Mouse (Mus musculus): ENCODE measurements at regions not wholly inside any gene's neighbourhood (a gene's known extent, or its start where the extent isn't known, plus 50 kb on each side); places are given as distances from the start of the nearest gene placed in this dataset.
"Not testable (repeated sequence)": the region's sequence is repeated elsewhere in the genome, so short reads cannot be mapped to it uniquely, and the experiment has no call there.

- H3K27ac ChIP-seq (ENCODE audit: insufficient read depth, low read length) = no peak overlapping the region
- no peak overlapping the region for H3K4me3 ChIP-seq (ENCODE audit: low read depth, low read length)
- no peaks in the 10 kb centered on the region for H3K36me3 ChIP-seq (ENCODE audit: control insufficient read depth, insufficient read depth, low read length, poor library complexity, severe bottlenecking)
- TF ChIP-seq EP300 (IDR thresholded peaks at IDR 0.05; ENCODE audit: insufficient read depth, low read depth, low read length) (no peak), POLR2A (IDR thresholded peaks at IDR 0.05; ENCODE audit: insufficient read depth, low read length) (no peak), CTCF (IDR thresholded peaks at IDR 0.05; ENCODE audit: low read depth, low read length) (no peak)
- H3K9ac ChIP-seq (ENCODE audit: low read depth, poor library complexity, severe bottlenecking) = no peak overlapping the region
- H3K27me3 ChIP-seq (ENCODE audit: control insufficient read depth, insufficient read depth, low read length, poor library complexity, severe bottlenecking) = peaks cover 2% of the 10 kb centered on the region; the same call in 1 of the 2 replicates
- H3K9me3 ChIP-seq (replicated peaks; ENCODE audit: control insufficient read depth, insufficient read depth, low read length, poor library complexity, severe bottlenecking) = no peaks in the 10 kb centered on the region
- H3K4me1 ChIP-seq (ENCODE audit: control insufficient read depth, insufficient read depth, low read length) = no peaks in the 10 kb centered on the region
Measured at GRCm38 (mm10) chr9:31649073-31649472, 184.8 kb upstream of the Tmem45b start.

DNA sequence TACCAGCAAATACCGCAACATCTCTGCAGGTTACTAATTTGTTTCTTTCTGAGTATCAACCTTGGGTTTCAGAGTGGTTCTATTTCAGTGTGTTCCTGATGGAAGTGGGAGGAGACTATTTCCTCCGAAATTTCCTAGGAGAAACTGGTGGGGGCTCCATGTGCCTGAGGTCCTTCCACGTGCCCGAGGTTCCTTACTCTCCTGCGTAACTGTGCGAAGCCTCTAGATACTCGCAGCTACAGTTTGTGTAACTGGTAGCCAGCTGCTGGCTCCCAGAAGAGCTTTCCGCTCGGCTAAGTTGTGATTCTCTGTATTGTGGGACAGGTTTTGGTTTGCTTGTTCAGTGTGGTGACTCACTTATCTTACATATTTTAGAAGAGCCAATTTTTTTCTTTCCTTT, 184.3 kb upstream of the Tmem45b start:
- H3K4me1 ChIP-seq (ENCODE audit: control insufficient read depth, insufficient read depth, low read length) = no peaks in the 10 kb centered on the region
- H3K4me3 ChIP-seq (ENCODE audit: low read depth, low read length) = no peak overlapping the region
- TF ChIP-seq EP300 (IDR thresholded peaks at IDR 0.05; ENCODE audit: insufficient read depth, low read depth, low read length) (no peak), POLR2A (IDR thresholded peaks at IDR 0.05; ENCODE audit: insufficient read depth, low read length) (no peak), CTCF (IDR thresholded peaks at IDR 0.05; ENCODE audit: low read depth, low read length) (no peak)
- no peak overlapping the region for H3K27ac ChIP-seq (ENCODE audit: insufficient read depth, low read length)
- no peaks in the 10 kb centered on the region for H3K9me3 ChIP-seq (replicated peaks; ENCODE audit: control insufficient read depth, insufficient read depth, low read length, poor library complexity, severe bottlenecking)
- H3K36me3 ChIP-seq (ENCODE audit: control insufficient read depth, insufficient read depth, low read length, poor library complexity, severe bottlenecking) = no peaks in the 10 kb centered on the region
- peaks cover 2% of the 10 kb centered on the region; the same call in 1 of the 2 replicates for H3K27me3 ChIP-seq (ENCODE audit: control insufficient read depth, insufficient read depth, low read length, poor library complexity, severe bottlenecking)
- H3K9ac ChIP-seq (ENCODE audit: low read depth, poor library complexity, severe bottlenecking) = no peak overlapping the region

- TF ChIP-seq EP300 (IDR thresholded peaks at IDR 0.05; ENCODE audit: insufficient read depth, low read depth, low read length) (no peak), CTCF (IDR thresholded peaks at IDR 0.05; ENCODE audit: low read depth, low read length) (no peak), POLR2A (IDR thresholded peaks at IDR 0.05; ENCODE audit: insufficient read depth, low read length) (no peak)
- Histone ChIP-seq H3K9ac (ENCODE audit: low read depth, poor library complexity, severe bottlenecking) (no peak overlapping the region), H3K36me3 (ENCODE audit: control insufficient read depth, insufficient read depth, low read length, poor library complexity, severe bottlenecking) (no peaks in the 10 kb centered on the region), H3K4me3 (ENCODE audit: low read depth, low read length) (no peak overlapping the region), H3K27me3 (ENCODE audit: control insufficient read depth, insufficient read depth, low read length, poor library complexity, severe bottlenecking) (no peaks in the 10 kb centered on the region; the same call in 1 of the 2 replicates), H3K27ac (ENCODE audit: insufficient read depth, low read length) (no peak overlapping the region), H3K9me3 (replicated peaks; ENCODE audit: control insufficient read depth, insufficient read depth, low read length, poor library complexity, severe bottlenecking) (no peaks in the 10 kb centered on the region), H3K4me1 (ENCODE audit: control insufficient read depth, insufficient read depth, low read length) (no peaks in the 10 kb centered on the region)
Measured at GRCm38 (mm10) chr9:31645114-31645513, 180.9 kb upstream of the Tmem45b start.

- H3K4me1 ChIP-seq (ENCODE audit: control insufficient read depth, insufficient read depth, low read length) = no peaks in the 10 kb centered on the region
- H3K27me3 ChIP-seq (ENCODE audit: control insufficient read depth, insufficient read depth, low read length, poor library complexity, severe bottlenecking) = no peaks in the 10 kb centered on the region; the same call in 1 of the 2 replicates
- TF ChIP-seq EP300 (IDR thresholded peaks at IDR 0.05; ENCODE audit: insufficient read depth, low read depth, low read length) = no peak
- no peak for TF ChIP-seq CTCF (IDR thresholded peaks at IDR 0.05; ENCODE audit: low read depth, low read length)
- no peak for TF ChIP-seq POLR2A (IDR thresholded peaks at IDR 0.05; ENCODE audit: insufficient read depth, low read length)
- no peaks in the 10 kb centered on the region for H3K9me3 ChIP-seq (replicated peaks; ENCODE audit: control insufficient read depth, insufficient read depth, low read length, poor library complexity, severe bottlenecking)
- no peak overlapping the region for H3K27ac ChIP-seq (ENCODE audit: insufficient read depth, low read length)
- no peaks in the 10 kb centered on the region for H3K36me3 ChIP-seq (ENCODE audit: control insufficient read depth, insufficient read depth, low read length, poor library complexity, severe bottlenecking)
- no peak overlapping the region for H3K4me3 ChIP-seq (ENCODE audit: low read depth, low read length)
- no peak overlapping the region for H3K9ac ChIP-seq (ENCODE audit: low read depth, poor library complexity, severe bottlenecking)
Measured at GRCm38 (mm10) chr9:31644106-31644505, 179.8 kb upstream of the Tmem45b start.

DNA sequence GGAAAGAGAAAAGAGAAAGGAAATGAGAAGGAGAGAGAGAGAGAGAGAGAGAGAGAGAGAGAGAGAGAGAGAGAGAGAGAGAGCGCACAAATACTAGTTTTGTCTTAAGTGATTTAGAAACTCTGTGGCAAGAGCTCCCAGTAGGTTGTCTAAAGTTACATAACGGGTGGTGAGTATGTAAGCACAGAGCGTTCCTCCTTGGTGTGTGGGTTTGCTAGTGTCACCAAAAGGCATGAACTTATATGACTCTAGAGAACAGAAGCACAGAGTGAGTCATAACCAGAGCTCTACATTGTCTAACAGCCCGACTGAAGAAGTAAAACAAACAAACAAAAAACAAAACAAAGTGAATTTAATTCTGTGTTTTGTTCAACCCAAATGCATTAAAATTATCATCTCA, 177.9 kb upstream of the Tmem45b start:
- Histone ChIP-seq H3K4me3 (ENCODE audit: low read depth, low read length) (no peak overlapping the region), H3K9ac (ENCODE audit: low read depth, poor library complexity, severe bottlenecking) (no peak overlapping the region), H3K27me3 (ENCODE audit: control insufficient read depth, insufficient read depth, low read length, poor library complexity, severe bottlenecking) (no peaks in the 10 kb centered on the region; the same call in 1 of the 2 replicates), H3K27ac (ENCODE audit: insufficient read depth, low read length) (no peak overlapping the region), H3K9me3 (replicated peaks; ENCODE audit: control insufficient read depth, insufficient read depth, low read length, poor library complexity, severe bottlenecking) (no peaks in the 10 kb centered on the region), H3K4me1 (ENCODE audit: control insufficient read depth, insufficient read depth, low read length) (no peaks in the 10 kb centered on the region), H3K36me3 (ENCODE audit: control insufficient read depth, insufficient read depth, low read length, poor library complexity, severe bottlenecking) (no peaks in the 10 kb centered on the region)
- no peak for TF ChIP-seq CTCF (IDR thresholded peaks at IDR 0.05; ENCODE audit: low read depth, low read length)
- TF ChIP-seq EP300 (IDR thresholded peaks at IDR 0.05; ENCODE audit: insufficient read depth, low read depth, low read length) = no peak
- no peak for TF ChIP-seq POLR2A (IDR thresholded peaks at IDR 0.05; ENCODE audit: insufficient read depth, low read length)

GRCm38 (mm10) chr9:31628291-31628690, 164.0 kb upstream of the Tmem45b start:
- Histone ChIP-seq H3K9ac (ENCODE audit: low read depth, poor library complexity, severe bottlenecking) (no peak overlapping the region), H3K4me3 (ENCODE audit: low read depth, low read length) (no peak overlapping the region), H3K36me3 (ENCODE audit: control insufficient read depth, insufficient read depth, low read length, poor library complexity, severe bottlenecking) (no peaks in the 10 kb centered on the region), H3K9me3 (replicated peaks; ENCODE audit: control insufficient read depth, insufficient read depth, low read length, poor library complexity, severe bottlenecking) (no peaks in the 10 kb centered on the region), H3K27me3 (ENCODE audit: control insufficient read depth, insufficient read depth, low read length, poor library complexity, severe bottlenecking) (no peaks in the 10 kb centered on the region; the same call in 1 of the 2 replicates), H3K4me1 (ENCODE audit: control insufficient read depth, insufficient read depth, low read length) (no peaks in the 10 kb centered on the region), H3K27ac (ENCODE audit: insufficient read depth, low read length) (no peak overlapping the region)
- TF ChIP-seq CTCF (IDR thresholded peaks at IDR 0.05; ENCODE audit: low read depth, low read length) = no peak
- TF ChIP-seq POLR2A (IDR thresholded peaks at IDR 0.05; ENCODE audit: insufficient read depth, low read length) = no peak
- TF ChIP-seq EP300 (IDR thresholded peaks at IDR 0.05; ENCODE audit: insufficient read depth, low read depth, low read length) = no peak

DNA sequence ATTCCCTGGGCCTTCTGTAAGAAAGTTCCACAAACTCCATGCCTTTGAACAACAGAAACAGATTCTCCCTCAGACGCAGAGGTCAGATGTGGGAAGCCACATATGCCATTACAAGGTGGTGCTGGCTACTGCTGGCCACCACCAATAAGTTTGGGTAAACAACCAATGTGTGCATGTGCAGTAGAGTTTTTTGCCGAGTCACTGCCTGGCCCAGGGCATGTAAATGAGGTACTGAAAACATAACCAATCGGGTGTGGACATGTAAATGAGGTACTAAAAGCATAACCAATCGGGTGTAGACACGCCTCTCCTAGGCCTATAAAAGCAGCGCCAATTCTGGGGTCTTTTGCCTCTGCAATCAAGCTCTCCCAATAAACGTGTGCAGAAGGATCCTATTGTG, 157.3 kb upstream of the Tmem45b start:
- not testable (repeated sequence) for H3K4me1 ChIP-seq (ENCODE audit: control insufficient read depth, insufficient read depth, low read length); H3K27ac ChIP-seq (ENCODE audit: insufficient read depth, low read length); H3K9ac ChIP-seq (ENCODE audit: low read depth, poor library complexity, severe bottlenecking); H3K36me3 ChIP-seq (ENCODE audit: control insufficient read depth, insufficient read depth, low read length, poor library complexity, severe bottlenecking); H3K27me3 ChIP-seq (ENCODE audit: control insufficient read depth, insufficient read depth, low read length, poor library complexity, severe bottlenecking); H3K4me3 ChIP-seq (ENCODE audit: low read depth, low read length)
- peaks cover 11% of the 10 kb centered on the region; the same call in 1 of the 2 replicates for H3K9me3 ChIP-seq (replicated peaks; ENCODE audit: control insufficient read depth, insufficient read depth, low read length, poor library complexity, severe bottlenecking)

Data from ES-Bruce4 (cell line).